Mouse (Mus musculus) mesoderm, embryonic 11.5 days (tissue): ENCODE data around the gene Cacna1e.

ENCODE experiments used
- DNase-seq: peaks from one replicate; pipeline ENCODE4 v3.0.0-alpha.2; 2012; ENCODE audit warnings: low read depth, low spot score

Cacna1e gene

DNA sequence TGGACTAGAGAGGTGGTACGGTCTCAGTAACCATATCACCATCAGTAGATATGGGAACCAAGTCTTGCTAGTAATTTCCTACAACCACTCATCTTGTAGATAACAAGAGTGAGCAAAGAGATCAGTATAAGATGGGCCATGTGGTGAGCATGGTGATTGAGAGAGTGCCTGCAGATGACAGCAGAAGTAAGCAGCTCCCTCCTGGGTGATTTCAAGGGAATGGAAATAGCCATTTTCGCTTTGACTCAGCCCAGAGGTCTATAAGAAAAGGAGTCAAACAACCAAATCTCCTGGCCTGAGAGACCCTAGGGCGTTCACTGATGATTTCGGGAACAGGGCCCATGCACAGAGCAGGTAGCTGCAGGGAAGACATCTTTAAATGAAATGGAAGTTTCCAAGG lies 45.0 kb downstream of the Cacna1e start:
- DNase-seq, result no peak

DNA sequence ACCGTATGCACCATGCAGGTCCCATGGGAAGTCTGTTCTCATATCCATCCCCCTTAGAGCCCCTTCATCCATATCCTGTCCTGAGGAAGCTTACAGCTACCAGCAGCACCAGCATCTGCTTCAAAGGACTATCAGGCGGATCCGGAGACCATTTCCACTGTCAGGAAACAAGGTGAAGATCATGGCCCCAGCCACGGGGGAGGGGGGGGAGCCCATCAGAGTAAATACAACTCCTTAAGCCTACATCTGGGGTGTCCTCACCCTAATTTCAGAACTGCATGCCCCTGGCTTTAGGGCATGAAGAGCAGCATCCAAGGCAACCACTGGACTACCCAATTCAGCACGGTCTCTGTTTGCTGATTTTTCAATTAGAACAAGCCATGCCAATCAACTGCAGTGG lies 47.8 kb downstream of the Cacna1e start:
- no peak for DNase-seq

DNA sequence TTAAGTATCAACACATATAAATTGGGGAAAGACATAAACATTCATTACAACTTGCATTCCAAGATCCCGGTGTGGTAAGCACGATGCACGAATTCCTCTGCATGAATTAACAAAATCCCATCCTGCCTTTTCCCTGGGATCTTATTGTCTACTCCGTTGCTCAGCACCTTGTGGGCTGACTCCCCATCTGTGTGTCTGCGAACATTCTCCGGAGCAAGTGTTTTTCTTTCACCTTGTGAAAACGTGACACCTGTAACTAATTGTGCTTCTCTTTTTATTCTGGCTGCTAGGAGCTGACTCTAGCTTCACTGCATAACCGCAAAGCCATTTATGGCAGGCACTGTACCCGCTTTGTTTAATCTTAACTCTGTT lies 52.1 kb downstream of the Cacna1e start:
- DNase-seq, result no peak

DNA sequence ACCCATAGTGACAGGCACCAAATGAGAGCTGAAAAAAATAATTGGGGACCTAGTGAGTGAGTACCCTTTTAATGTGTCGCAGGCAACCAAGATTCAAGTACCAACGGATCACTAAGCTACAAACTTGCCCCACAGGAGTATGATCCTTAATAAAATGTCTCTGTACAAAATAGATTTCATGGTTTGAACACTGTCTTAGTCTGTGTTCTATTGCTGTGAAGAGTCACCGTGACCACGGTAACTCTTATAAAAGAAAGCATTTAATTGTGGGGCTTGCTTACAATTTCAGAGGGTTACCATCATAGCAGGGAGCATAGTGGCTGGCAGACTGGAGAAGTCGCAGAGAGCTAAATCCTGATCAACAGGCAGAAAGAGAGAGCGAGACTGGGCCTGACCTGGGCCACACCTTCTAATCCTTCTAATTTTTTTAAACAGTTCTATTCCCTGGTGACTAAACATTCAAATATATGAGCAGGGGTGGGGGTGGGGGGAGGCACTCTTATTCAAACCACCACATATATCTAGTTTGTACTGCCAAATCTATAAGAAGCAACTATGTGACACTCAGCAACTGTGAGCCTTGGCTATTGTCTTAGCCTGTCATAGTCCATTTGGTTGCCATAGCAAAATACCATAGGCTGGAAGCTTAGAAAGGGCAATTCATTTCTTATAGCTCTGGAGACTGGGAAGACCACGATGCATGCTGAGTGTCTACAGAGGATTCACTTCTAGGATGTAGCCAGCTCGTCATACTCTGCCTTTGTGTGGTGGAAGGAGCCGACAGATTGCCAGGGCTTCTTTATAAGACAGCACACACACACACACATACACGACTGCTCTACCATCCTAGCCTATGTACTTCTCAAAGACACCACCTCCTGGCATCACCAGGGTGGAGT lies 52.8 kb downstream of the Cacna1e start:
- no peak for DNase-seq

DNA sequence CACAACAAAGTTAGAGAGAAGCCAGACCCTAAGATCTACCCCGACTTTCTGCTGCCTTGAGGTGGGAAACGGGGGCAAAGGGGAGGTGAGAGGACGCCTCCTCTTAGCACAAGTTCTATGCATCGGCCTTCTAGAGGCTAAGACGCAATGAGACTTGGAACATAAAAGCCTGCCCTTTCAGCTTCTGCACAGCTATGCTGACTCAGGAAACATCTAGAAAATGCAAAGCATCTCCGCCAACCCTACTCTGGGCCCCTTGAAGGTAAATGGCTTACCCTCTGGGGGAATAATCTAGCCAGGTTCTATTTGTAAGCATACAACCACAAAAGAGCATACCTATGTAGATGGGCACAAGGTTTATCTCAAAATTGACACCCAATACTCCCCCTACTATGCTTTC lies 54.2 kb downstream of the Cacna1e start:
- DNase-seq, result no peak

DNA sequence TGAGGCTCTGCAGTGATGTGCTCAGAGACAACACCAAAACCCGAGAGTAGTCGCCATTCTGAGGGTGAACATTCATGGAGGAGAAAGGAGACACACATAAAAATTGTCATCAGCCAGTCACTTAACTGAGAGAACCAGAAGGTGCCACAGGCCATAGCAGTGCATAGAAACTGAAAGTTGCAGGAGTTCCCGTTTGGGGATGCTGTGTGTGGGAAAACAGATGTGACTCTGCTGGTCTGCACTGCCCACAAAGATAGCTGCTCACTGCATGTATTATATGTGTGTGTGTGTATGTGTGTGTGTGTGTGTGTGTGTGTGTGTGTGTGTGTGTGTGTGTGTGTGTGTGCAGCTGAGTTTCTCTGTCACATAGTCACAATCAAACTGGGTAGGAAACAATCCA lies 61.2 kb downstream of the Cacna1e start:
- no peak for DNase-seq

DNA sequence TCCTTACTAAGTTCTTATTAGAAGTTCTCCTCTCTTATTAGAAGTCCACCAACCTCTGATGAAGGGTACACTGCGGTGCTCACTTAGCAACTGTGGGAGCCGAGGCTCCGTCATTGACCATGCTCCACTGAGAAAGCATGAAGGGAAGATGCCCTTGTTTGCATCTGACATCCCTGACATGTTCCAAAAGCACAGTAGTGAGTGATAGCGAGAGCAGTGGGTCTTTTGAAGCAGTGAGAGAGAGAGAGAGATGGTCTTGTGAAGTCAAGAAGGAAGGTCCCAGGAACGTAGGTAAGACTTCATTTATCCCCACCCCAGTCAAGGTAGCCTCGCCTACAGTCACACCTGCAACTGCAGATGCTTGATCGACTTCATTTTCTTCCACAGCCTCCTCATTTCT lies 63.9 kb downstream of the Cacna1e start:
- no peak for DNase-seq

DNA sequence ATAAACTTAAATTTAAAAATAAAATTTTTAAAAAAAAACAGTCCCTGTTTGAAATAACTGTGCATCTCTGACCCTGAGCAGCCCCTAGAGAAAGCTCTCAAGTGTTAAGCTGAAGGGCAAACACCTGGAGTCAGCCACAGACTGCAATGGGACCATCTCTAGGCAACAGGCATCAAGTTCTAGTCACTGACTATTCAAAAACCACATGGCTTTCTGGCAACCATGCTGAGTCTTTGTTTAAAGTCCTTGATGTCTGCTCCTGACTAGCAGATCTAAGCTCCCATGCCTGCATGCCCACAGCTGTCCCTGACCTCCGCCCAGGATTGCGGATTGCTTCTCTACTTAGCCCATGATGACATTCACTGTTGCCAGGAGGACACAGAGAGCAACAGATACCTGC lies 64.3 kb downstream of the Cacna1e start:
- DNase-seq, result no peak

DNA sequence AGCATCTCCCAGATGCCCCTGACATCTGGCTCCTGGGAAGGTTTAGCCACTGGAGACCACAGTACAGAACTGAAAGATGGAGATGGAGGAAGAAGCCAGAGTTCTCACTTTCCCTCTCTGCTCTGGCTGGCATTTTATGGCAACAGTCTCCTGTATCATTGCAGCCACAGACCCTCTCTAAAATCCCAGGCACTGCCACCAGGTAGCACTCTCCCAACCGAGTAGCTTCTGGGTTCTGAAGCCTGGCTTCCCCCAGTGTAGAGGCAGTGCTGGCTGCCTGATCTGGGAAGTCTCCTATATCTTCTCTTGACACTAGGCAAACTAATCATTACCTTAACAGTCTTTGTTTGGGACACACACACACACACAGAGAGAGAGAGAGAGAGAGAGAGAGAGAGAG lies 65.6 kb downstream of the Cacna1e start:
- DNase-seq, result no peak

DNA sequence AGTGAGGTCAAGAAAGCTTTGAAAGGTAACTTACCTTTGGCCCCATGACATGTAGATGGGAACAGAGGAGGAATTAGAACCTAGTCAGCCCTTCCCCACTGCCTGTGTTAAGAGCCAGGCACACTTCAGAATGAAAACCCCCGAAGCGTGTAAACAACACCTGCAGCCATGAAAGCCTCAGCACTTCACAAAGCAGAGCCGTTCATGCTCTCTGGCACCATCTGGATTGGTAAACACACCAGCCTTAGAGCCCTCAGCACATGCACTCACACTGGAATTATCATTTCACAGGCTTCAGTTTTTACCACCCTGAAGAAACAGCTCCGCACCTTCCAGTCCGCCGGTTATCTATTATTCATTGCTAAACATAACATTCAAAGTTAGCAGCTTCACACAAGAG lies 67.5 kb downstream of the Cacna1e start:
- no peak for DNase-seq

DNA sequence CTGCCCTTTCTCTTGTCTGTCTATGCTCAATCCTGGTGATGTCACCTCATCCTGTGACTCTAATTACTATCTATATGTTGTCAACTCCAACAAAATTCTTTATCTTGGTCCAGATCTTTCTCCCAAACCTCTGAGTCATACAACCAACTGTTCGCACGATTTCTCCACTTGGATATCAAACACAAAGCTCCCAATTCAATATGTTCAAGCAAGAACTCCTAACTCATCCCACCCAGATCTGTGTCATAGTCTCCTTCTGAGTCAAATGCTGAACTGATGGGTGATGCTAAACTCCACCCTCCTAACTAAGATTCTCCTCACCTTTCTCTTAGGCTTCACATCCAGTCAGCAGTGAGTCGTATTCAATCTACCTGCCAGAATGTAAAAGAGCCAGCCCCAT lies 68.0 kb downstream of the Cacna1e start:
- DNase-seq, result no peak

DNA sequence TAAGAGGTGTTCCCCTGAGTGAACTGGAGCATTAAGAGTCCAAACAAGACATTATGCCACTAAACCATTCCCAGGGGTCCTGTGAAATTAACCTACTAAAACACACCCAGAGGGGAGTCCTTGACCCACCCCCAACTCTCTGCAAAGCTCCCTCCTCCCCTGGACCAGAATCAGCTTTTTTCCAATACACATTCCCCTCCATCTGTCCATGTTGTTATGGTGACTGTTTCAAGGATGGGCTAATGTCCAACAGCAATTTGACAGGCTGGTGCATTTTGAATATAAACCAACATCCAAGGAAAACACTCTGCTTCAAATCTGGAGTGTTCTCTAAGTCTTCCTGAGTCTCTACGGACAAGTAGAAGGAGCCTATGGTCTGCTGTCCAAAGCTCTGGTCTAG lies 78.6 kb downstream of the Cacna1e start:
- no peak for DNase-seq

DNA sequence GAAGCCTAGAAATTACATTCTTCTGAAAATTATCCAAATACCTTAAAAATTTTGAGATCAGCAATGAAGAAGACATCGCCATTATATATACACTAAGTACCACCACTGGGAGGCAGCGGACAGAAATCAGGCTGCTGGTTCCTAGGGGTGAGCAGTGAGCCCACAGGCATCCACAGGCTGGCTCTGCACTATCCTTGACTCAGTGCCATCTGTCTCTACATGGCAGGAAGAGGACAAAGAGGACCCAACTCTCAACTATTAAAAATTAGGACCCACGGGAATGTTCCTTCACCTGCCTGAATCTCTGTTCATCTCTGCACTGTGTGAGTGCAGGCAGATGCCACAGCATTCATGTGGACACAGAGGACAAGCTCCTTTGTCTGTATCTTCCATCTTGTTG lies 79.3 kb downstream of the Cacna1e start:
- no peak for DNase-seq

DNA sequence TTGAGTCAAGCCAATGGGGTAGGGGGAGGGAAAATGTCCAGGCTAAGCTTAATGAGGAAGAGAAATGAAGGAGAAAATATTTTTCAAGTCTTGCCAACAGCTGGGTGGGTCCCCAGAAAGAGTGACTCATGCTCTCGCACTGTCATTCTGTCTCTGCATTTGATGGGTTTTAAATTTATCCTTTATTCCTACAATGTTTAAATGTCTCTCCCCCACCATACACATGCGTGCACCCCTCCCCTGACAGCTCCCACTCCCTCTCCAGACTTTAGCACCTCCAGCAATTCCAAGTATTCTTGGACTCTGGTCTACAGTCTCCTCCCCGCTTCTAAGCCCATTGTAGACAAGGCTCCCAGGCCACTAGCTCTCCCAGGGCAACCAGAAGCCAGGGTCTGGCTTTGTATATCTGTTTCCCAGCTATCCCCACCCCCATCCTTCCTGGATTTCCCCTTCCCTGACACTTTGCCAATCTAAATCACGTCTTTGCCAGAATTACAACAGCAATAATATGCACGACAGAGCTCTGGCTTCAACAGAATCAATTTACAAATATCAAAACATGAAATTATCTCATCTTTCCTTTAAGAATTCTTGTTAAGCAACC lies 81.9 kb downstream of the Cacna1e start:
- no peak for DNase-seq

DNA sequence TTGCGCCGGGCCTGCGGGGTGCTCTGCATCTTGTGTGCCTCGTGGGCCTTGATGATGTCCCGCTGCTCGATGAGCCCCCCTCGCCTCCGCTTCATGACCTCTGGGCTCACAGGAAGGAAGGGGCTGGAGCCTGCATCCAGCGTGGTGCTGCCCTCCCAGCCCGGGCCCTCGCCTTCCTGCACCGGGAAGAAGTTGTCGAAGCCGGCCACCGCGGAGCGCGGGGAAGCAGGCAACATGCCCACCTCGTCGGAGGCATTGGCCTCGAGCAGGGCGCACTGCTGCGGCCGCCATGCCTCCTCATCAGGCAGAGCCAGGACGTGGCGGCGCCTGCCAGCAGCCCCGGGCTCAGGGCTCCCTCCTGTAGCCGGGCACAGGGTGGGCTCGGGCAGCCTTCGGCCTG lies 85.0 kb downstream of the Cacna1e start:
- DNase-seq, result no peak

DNA sequence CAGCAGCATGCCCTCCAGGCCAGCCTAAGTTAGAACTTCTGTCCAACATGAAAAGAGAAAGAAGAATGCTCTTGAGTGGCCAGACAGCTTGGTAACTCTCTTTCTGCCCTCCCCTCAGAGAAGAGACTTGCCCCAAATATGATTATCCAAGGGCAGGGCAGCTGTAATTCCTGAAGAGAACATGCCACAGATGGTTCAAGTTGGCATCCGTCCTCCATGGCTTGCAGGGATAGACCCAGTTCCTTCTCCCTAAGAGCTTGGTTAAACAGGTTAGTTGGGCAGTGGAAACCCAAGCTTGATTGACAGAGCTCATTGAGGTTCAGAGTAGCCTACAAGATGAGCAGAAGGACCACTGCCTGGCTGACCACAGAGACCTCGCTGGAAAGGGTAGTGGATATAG lies 85.5 kb downstream of the Cacna1e start:
- DNase-seq, result no peak

DNA sequence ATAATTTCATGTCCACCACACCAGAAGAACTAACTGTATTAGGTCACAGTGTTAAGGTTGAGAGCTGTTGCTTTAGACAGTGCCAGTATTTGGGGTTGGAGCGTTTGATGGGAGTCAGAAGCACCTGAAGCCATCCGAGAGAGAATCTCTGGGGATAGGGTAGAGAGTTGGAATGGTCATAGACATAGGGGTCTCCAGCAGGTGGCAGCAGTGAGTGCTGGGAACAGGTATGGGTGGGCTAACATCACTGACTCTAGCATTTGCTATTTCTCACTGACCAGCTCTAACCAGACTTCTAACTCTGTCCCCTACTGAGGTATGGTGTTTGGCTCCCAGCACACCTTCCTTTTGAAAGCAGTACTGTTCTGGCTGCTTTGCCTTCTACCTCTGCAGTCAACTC lies 87.6 kb downstream of the Cacna1e start:
- DNase-seq, result peak; percentile 47

DNA sequence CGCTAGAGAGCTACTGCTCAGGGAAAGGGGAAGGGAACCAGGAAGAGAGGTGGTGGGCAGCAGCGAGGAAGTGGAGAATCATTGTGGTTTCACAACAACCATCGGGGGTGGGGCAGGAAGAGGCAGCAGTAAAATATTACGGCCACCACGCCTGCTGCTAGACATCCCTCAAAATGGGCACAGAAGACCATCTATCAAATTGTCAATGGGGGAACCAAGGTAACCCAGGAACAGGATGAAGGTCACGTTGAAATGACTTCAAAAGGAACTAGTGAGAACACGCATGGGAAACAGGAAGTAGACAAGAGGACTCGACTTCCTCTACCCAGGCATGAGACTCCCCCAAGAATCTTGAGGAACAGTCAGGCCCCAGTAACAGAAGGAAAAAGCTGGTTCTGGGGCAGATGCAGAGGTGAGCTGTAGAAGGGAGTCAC lies 89.8 kb downstream of the Cacna1e start:
- no peak for DNase-seq

DNA sequence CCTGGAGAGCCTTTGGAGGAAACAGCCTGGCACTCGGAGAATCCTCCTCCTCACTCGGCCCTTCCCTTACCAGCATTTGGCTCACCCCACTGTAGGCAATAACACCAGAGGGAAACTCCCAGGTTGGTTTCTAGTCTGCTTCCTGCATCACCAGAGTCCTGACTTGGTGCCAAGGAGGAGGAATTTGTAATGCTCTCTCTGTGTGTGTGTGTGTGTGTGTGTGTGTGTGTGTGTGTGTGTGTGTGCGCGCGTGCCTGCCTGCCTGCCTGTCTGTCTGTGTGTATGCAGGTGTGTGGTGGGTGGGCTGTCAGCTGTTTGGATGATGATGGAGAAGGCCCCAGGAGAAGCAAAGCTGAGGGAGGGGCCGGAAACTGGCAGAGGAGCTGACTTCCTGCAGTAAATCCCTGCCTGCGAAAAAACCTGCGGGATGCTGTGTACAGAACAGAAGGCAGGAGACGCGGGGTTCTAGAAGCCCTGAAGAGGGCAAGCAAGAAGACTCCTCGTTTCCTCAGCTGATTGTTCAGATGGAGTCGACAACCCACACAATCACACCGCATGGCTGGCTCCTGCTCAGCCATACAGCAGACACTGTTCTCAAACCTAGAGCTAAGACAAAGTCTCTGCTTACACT lies 92.6 kb downstream of the Cacna1e start:
- no peak for DNase-seq

DNA sequence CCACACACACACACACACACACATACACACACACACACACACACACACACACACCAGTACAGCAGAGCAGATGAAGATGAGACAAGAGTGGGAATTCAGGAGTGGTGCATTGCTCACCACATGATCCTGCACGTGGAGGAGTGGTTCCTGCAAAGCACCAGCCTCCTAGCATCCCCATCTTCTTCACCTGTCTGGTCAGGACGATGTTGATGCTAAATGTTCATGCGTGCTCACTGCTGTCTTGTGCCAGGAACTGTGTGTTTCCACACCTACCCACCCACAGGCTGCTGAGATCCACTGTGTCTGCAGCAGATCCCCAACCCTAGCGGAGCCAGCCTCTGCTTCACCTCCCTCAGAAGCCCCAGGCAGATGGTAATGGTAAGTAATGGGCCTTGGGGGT lies 95.8 kb downstream of the Cacna1e start:
- DNase-seq, result no peak

DNA sequence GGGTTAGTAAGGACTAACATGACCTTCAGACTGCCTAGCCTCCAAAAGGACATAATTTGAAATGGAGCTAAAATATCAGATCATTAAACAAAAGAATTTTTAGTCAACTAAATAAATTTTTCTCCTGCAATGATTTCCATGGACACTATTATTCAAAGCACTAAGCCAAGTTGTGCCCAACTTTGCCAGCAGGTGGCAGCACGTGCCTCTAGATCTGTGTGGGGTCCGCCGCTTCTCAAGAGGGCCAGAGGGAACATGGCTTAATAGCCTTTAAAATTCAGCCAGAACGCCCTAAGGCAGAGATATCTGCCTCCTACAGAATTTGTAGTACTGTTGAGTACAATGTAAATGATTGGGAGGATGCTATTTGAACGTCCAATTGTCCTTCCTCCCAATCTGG lies 96.2 kb downstream of the Cacna1e start:
- DNase-seq, result peak; percentile 84

DNA sequence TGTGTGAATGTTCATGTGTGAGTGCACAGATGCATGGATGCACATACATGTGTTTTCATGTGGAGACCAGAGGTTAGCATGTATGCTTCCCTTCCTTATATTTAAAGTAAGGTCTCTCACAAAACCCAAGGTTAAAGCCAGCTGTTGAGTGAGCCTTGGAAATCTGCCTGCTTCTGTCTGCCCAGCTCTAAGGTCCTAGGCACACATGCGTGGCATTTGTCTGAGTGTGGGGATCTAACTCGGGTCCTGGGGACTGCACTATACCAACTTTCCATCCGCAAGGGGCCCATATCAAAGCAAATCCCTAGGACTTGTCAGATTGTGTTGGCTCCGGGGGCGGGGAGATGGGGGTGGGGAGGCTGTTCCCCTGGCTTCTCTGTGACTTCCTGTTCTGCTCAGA lies 96.9 kb downstream of the Cacna1e start:
- no peak for DNase-seq

DNA sequence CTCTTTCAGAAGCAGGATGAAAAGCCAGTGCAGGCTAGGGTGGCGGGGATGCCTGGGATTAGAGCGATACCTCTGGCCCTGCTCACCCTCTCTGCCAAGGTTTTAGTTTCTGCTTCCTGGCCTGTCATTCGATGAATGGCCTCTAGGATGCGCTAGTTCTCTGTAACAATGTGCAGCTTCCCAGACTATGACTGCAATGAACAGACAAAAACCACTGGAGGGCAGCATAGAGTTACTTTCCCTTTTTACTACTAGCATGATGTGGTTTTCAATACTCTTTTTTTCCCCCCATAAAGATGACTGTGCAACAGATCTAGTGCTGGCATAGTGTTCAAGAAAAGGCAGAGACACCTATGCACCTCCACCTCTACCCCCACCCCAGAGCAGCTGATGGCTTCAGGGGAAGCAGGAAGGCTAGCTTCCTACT lies 98.0 kb downstream of the Cacna1e start:
- peak; percentile 91 for DNase-seq
